Mouse (Mus musculus): ENCODE data around the gene Pik3r1. TPM values are rescaled to one million over a fixed set of nuclear protein-coding genes. Genes with fewer than 3 reads are reported as not detected.

The Pik3r1 gene
- total RNA-seq, 2 experiments from 2014 or later, result 99.1 to 106 TPM

GRCm38 (mm10) chr13:101718744-101719143 lies 49.3 kb downstream of the Pik3r1 start:
- intact Hi-C loops (cut with DNase I), result no loop called here
- no peak for DNase-seq

- peak in 1 of 2 experiments; percentile 22 for DNase-seq
- intact Hi-C loops (cut with DNase I), result no loop called here
Observed at GRCm38 (mm10) chr13:101717836-101718235, 50.2 kb downstream of the Pik3r1 start.

GRCm38 (mm10) chr13:101713429-101714088 lies 54.5 kb downstream of the Pik3r1 start:
- intact Hi-C loops (cut with DNase I), result no loop called here
- no peak for DNase-seq

GRCm38 (mm10) chr13:101712720-101713428 lies 55.1 kb downstream of the Pik3r1 start:
- intact Hi-C loops (cut with DNase I), result no loop called here
- DNase-seq, result no peak

GRCm38 (mm10) chr13:101712099-101712498 lies 55.9 kb downstream of the Pik3r1 start:
- intact Hi-C loops (cut with DNase I), result no loop called here
- DNase-seq, result no peak

- intact Hi-C loops (cut with DNase I), result no loop called here
- no peak for DNase-seq
Observed at GRCm38 (mm10) chr13:101711301-101711700, 56.7 kb downstream of the Pik3r1 start.

GRCm38 (mm10) chr13:101709788-101710187 lies 58.2 kb downstream of the Pik3r1 start:
- intact Hi-C loops (cut with DNase I), result no loop called here
- no peak for DNase-seq

GRCm38 (mm10) chr13:101707226-101707625 lies 60.8 kb downstream of the Pik3r1 start:
- no peak for DNase-seq
- intact Hi-C loops (cut with DNase I), result no loop called here

- intact Hi-C loops (cut with DNase I), result no loop called here
- DNase-seq, result no peak
Observed at GRCm38 (mm10) chr13:101706426-101706825, 61.6 kb downstream of the Pik3r1 start.

GRCm38 (mm10) chr13:101702096-101702775 lies 65.8 kb downstream of the Pik3r1 start:
- intact Hi-C loops (cut with DNase I), result no loop called here
- no peak for DNase-seq

- DNase-seq, result no peak
- intact Hi-C loops (cut with DNase I), result no loop called here
Observed at GRCm38 (mm10) chr13:101701632-101702031, 66.4 kb downstream of the Pik3r1 start.

GRCm38 (mm10) chr13:101699742-101700141 lies 68.3 kb downstream of the Pik3r1 start:
- intact Hi-C loops (cut with DNase I), result loop anchor here (5.0 kb wide), 2 partner anchors 537 to 807 kb away; no protein-coding TSS in a partner anchor
- DNase-seq, result no peak

- DNase-seq, result peak in 1 of 2 experiments; percentile 33
- intact Hi-C loops (cut with DNase I), result loop anchor here (2.0 to 5.0 kb wide), 3 partner anchors 536 to 806 kb away; no protein-coding TSS in a partner anchor
Observed at GRCm38 (mm10) chr13:101697966-101698365, 70.1 kb downstream of the Pik3r1 start.

GRCm38 (mm10) chr13:101697461-101697860 lies 70.6 kb downstream of the Pik3r1 start:
- intact Hi-C loops (cut with DNase I), result loop anchor here (2.0 to 5.0 kb wide), 3 partner anchors 535 to 805 kb away; no protein-coding TSS in a partner anchor
- DNase-seq, result no peak

- DNase-seq, result no peak
- intact Hi-C loops (cut with DNase I), result loop anchor here (2.0 to 5.0 kb wide), 3 partner anchors 535 to 805 kb away; no protein-coding TSS in a partner anchor
Observed at GRCm38 (mm10) chr13:101696827-101697226, 71.2 kb downstream of the Pik3r1 start.

- intact Hi-C loops (cut with DNase I), result loop anchor here (2.0 to 5.0 kb wide), 3 partner anchors 534 to 804 kb away; no protein-coding TSS in a partner anchor
- DNase-seq, result no peak
Observed at GRCm38 (mm10) chr13:101696316-101696715, 71.7 kb downstream of the Pik3r1 start.

GRCm38 (mm10) chr13:101695876-101696275 lies 72.1 kb downstream of the Pik3r1 start:
- DNase-seq, result peak; percentile 86 to 93
- intact Hi-C loops (cut with DNase I), result loop anchor here (2.0 to 5.0 kb wide), 4 partner anchors 185 to 804 kb away; no protein-coding TSS in a partner anchor

- intact Hi-C loops (cut with DNase I), result loop anchor here (2.0 to 5.0 kb wide), 3 partner anchors 184 to 802 kb away; no protein-coding TSS in a partner anchor
- DNase-seq, result peak; percentile 67 to 68
Observed at GRCm38 (mm10) chr13:101694496-101695251, 73.3 kb downstream of the Pik3r1 start.

GRCm38 (mm10) chr13:101693967-101694495 lies 74.0 kb downstream of the Pik3r1 start:
- peak; percentile 51 to 62 for DNase-seq
- intact Hi-C loops (cut with DNase I), result loop anchor here (2.0 kb wide), 1 partner anchor 183 kb away; no protein-coding TSS in a partner anchor
